Mouse (Mus musculus) heart, embryonic 16.5 days (tissue): ENCODE data around the gene Stoml1. TPM values are rescaled to one million over a fixed set of nuclear protein-coding genes. Genes with fewer than 3 reads are reported as not detected.

Experiments used
- ATAC-seq: fragments of 200-750 bp; cut with Nextera tagmentation; replicated peaks from 2 replicates; pipeline ENCODE4 v1.8.0; 2017; ENCODE audit warnings: moderate number of reproducible peaks; ENCODE audit not compliant: insufficient read depth, low FRiP score; ENCODE audit errors: extremely low read depth
- H3K27ac ChIP-seq: fragments of 300-500 bp; sonication (generic); 2 replicates; pipeline ENCODE4 v1.5.1; 2014; ENCODE audit warnings: mild to moderate bottlenecking, low read length, control low read depth, moderate library complexity
- H3K27me3 ChIP-seq: fragments of 300-500 bp; sonication (generic); 2 replicates; pipeline ENCODE4 v1.6.1; 2014; ENCODE audit warnings: low read length, mixed read lengths; ENCODE audit not compliant: control insufficient read depth, insufficient read depth
- H3K36me3 ChIP-seq: fragments of 300-500 bp; sonication (generic); 2 replicates; pipeline ENCODE4 v1.6.1; 2014; ENCODE audit not compliant: control insufficient read depth, insufficient read depth
- H3K4me1 ChIP-seq: fragments of 300-500 bp; sonication (generic); 2 replicates; pipeline ENCODE4 v1.6.1; 2014; ENCODE audit warnings: low read length, mixed read lengths; ENCODE audit not compliant: control insufficient read depth, insufficient read depth
- H3K4me2 ChIP-seq: fragments of 300-500 bp; sonication (generic); 2 replicates; pipeline ENCODE4 v1.6.1; 2014; ENCODE audit warnings: low read depth, mild to moderate bottlenecking, control low read depth, low read length
- H3K4me3 ChIP-seq: fragments of 300-500 bp; sonication (generic); 2 replicates; pipeline ENCODE4 v1.5.1; 2014; ENCODE audit warnings: mild to moderate bottlenecking, control low read depth, low read length
- H3K9ac ChIP-seq: fragments of 300-500 bp; sonication (generic); 2 replicates; pipeline ENCODE4 v1.6.1; 2014; ENCODE audit warnings: low read length, control low read depth
- H3K9me3 ChIP-seq: fragments of 300-500 bp; sonication (generic); replicated peaks from 2 replicates; pipeline ENCODE4 v1.6.1; 2016; ENCODE audit warnings: low read length; ENCODE audit not compliant: control insufficient read depth
- WGBS: fragments of 180-500 bp; shearing (Covaris S2); extraction: QIAGEN DNeasy Blood & Tissue Kit; methylation state at CpG from one replicate; pipeline ENCODE4 v1.1.7; 2014; 5-methylcytosine and 5-hydroxymethylcytosine counted together
- polyA plus RNA-seq: library from polyadenylated mRNA; unstranded; fragments of >200 nt; fragmentation: Nextera tagmentation; extraction: Ambion mirVana; gene quantifications from 2 replicates; pipeline ENCODE4 v1.2.1, GENCODE M21; 2015

Stoml1 gene
- polyA plus RNA-seq, 1 experiment from 2014 or later = 28.2 TPM

DNA sequence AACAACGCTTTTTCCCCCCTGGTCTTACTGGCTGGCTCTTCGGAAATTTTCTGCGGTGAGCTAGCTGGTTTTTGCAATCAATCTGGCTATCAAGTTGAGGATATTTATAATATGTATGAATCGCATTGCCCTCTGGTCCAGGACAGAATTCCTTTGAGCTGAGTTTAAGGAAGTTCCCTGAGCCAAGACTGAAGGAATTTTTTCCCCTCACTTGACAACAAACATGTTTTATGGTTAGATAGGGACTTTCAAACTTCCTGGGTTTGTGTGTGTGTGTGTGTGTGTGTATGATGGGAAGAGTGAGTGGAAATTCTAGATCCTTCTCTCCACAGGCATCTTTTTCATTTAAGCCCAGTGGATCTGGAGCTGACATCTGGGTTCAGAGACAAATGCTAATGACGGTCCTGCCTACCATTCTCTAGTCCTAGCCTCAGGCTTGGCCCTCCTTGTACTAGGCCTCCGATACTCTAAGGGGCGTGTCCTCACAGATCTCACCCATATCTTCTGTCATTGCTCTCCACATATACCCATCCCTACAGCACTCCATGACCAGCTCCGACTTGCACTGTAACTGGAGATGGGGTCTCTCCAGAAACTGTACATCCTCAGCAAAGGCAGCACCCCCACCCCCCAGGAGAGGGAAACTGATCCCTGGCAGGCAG lies 38.3 kb upstream of the Stoml1 start:
- H3K9me3 ChIP-seq = no peaks in the 10 kb centered on the region
- ATAC-seq = 0 out of 2 replicates have a peak, but pooled peaks have one; percentile 30
- H3K9ac ChIP-seq = no peak overlapping the region
- H3K36me3 ChIP-seq = peaks cover 1% of the 10 kb centered on the region; the same call in 1 of the 2 replicates
- H3K4me2 ChIP-seq = no peak overlapping the region
- peaks cover 13% of the 10 kb centered on the region for H3K4me1 ChIP-seq
- peak overlapping the region; percentile 24; the same call in 1 of the 2 replicates for H3K27ac ChIP-seq
- H3K27me3 ChIP-seq = no peaks in the 10 kb centered on the region
- 41% methylated on average over 8 of the region's 8 CpGs for WGBS
- no peak overlapping the region for H3K4me3 ChIP-seq

DNA sequence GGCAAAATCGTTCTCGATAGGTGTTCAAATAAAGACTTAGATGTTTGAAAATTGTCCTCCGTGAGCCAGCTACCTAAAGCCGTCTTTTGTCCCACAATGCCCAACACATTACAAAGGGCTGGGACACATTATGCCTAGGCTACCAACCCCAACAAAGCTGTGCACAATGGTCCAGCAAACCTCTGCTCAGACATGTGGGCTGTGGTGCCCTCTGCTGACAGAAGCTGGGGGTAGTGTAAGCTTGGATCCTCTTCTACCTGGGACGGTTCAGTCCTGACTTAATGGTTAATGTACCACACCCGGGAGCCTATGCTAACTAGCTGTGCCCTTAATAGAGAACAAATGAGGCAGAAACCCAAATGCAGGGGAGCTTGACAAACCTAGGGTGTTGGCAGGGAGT lies 36.6 kb upstream of the Stoml1 start:
- Histone ChIP-seq H3K9ac (no peak overlapping the region), H3K4me2 (no peak overlapping the region), H3K27me3 (no peaks in the 10 kb centered on the region), H3K4me3 (no peak overlapping the region), H3K9me3 (no peaks in the 10 kb centered on the region), H3K27ac (no peak overlapping the region), H3K36me3 (peaks cover 7% of the 10 kb centered on the region; the same call in 1 of the 2 replicates), H3K4me1 (0 out of 2 replicates have a peak, but pooled peaks cover 3% of the 10 kb centered on the region)
- WGBS = 54% methylated on average over 6 of the region's 6 CpGs
- no peak for ATAC-seq

DNA sequence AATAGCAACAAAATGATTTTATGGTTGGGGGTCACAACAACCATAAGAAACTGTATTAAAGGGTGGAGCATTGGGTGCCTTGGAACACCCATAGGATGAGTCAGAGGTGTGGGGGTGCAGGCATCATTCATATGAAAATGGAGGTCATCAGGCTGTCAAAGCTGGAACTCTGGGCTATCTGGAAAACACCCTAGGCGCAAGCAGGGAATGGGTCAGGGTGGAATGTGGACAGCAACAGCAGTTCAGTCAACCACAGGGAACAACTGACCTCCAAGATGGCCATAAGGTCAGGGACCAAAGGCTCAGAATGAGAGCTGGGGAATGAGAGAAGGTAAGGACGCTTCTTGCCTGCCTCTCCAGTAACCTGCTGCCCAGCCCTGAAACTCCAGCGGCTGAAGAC lies 34.4 kb upstream of the Stoml1 start:
- 88% methylated on average over 3 of the region's 3 CpGs for WGBS
- no peaks in the 10 kb centered on the region for H3K27me3 ChIP-seq

DNA sequence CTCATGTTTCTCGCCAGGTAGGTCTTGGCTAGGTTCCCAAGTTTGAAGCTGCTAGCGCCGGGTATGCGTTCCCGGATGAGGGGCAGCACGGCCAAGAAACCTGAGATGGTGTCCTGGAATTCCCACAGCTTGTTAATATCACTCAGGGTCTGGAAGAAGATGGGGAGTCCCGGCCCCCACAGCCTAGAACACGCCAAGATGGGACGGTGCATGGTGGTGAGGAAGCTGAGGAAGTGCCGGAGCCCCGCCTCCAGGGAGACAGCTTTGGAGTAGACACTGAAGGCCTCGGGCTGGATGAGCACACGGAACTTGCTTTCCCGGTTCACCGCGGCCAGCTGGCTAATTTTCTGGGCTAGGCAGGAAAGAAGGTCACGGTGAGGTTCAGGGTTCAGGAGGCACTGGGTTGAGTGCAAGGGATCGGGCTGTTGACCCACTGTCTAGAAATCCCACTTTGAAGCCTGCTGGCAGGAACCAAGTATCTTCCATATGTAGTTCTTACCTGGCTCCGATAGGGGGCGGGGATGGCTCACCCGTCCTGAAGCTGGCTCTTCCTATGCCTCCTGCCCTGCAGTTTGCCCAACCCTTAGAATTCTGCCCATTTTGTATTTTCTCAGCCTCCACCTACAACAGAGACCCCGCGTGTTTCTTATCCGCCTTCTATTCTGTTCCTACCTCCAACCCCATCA lies 32.6 kb upstream of the Stoml1 start:
- 69% methylated on average over 24 of the region's 24 CpGs for WGBS
- ATAC-seq = no peak; the same call in 1 of the 2 replicates
- H3K36me3 ChIP-seq = peaks cover 28% of the 10 kb centered on the region; the same call in 1 of the 2 replicates

More for the DNA sequence above, 34.4 kb upstream of the Stoml1 start:
- Histone ChIP-seq H3K4me2 (no peak overlapping the region), H3K9me3 (no peaks in the 10 kb centered on the region), H3K4me1 (0 out of 2 replicates have a peak, but pooled peaks cover under 1% of the 10 kb centered on the region), H3K36me3 (peaks cover 21% of the 10 kb centered on the region; the same call in 1 of the 2 replicates), H3K4me3 (no peak overlapping the region), H3K9ac (no peak overlapping the region), H3K27ac (no peak overlapping the region)
- ATAC-seq = no peak

DNA sequence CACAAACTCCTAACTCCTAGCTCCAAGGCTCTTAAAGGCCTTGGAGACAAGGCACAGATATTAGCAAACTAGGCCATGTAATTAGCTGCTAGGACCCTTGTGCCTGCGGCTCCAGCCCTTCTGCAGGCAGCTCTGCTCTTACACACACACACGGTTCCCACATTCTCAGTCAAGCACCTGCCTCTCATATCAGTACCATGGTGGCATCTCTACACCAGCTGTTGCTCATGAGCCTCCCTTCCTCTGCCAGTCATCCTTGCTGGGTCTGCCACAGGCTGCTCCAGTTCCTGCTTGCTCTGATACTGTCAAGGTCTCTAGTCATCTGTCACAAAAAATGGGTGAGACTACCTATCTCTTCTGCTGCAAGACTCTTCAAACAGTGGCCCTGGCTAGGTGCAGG lies 28.6 kb upstream of the Stoml1 start:
- H3K4me1 ChIP-seq = peaks cover 2% of the 10 kb centered on the region; the same call in 1 of the 2 replicates
- no peak overlapping the region for H3K27ac ChIP-seq
- WGBS = 88% methylated on average over 2 of the region's 2 CpGs
- ATAC-seq = no peak
- no peaks in the 10 kb centered on the region for H3K27me3 ChIP-seq
- H3K9me3 ChIP-seq = no peaks in the 10 kb centered on the region
- H3K4me2 ChIP-seq = no peak overlapping the region
- no peak overlapping the region for H3K9ac ChIP-seq
- no peak overlapping the region for H3K4me3 ChIP-seq
- H3K36me3 ChIP-seq = peaks cover 43% of the 10 kb centered on the region

More for the DNA sequence above, 32.6 kb upstream of the Stoml1 start:
- Histone ChIP-seq H3K4me1 (no peaks in the 10 kb centered on the region), H3K9ac (no peak overlapping the region), H3K9me3 (no peaks in the 10 kb centered on the region), H3K27ac (no peak overlapping the region), H3K27me3 (no peaks in the 10 kb centered on the region), H3K4me2 (no peak overlapping the region), H3K4me3 (no peak overlapping the region)

DNA sequence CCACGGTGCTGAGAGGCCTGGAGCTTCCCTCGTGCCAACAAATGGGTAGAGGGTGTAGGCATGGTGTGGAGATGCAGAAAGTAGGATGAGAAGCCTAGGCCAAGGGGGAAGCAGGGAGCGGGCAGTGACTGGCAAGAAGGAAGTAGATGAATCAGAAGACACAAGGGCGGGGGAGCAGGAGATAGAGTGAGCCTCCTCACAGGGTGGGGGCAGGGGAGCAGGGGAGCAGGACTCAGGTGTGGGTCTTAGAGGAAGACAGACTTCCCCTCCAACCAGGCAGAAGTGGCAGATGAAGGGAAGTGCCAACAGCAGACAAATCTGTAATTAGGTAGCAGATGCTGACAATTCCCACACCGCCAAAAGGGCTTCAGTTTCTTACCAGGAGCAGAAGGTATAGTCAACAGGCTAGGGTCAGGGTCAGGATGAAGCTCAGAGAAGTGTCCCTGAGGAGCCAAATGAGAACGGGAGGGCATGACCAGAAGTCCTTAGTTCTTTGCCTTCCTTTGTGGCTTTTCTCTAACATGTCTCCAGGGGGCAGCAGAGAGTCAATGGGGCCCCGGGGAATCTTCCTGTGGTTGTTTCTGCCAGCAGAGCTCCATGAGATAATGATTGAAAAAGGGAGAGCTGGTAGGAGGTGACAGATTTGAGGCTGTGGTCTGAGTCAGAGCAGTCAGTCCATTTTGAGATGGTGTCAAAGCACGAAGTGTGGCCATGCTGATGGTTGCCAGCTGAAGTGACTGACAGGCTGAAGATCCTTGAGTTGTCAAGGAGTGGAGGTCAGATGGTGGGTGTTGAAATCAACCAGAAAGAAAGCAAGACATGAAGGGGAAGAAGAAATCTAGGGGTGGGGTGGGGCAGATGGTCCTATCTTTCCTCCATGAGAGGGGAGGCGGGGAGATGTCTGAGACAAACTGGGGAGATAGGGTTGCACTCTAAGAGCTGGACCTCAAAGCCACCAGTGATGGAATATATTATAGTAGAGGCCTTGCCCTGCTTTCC lies 26.8 kb upstream of the Stoml1 start:
- 54% methylated on average over 9 of the region's 9 CpGs for WGBS
- Histone ChIP-seq H3K36me3 (peaks cover 46% of the 10 kb centered on the region), H3K4me1 (peaks cover 2% of the 10 kb centered on the region; the same call in 1 of the 2 replicates), H3K27ac (no peak overlapping the region), H3K9ac (no peak overlapping the region; the same call in 1 of the 2 replicates), H3K4me2 (no peak overlapping the region), H3K9me3 (no peaks in the 10 kb centered on the region), H3K4me3 (no peak overlapping the region), H3K27me3 (no peaks in the 10 kb centered on the region)
- ATAC-seq = no peak

DNA sequence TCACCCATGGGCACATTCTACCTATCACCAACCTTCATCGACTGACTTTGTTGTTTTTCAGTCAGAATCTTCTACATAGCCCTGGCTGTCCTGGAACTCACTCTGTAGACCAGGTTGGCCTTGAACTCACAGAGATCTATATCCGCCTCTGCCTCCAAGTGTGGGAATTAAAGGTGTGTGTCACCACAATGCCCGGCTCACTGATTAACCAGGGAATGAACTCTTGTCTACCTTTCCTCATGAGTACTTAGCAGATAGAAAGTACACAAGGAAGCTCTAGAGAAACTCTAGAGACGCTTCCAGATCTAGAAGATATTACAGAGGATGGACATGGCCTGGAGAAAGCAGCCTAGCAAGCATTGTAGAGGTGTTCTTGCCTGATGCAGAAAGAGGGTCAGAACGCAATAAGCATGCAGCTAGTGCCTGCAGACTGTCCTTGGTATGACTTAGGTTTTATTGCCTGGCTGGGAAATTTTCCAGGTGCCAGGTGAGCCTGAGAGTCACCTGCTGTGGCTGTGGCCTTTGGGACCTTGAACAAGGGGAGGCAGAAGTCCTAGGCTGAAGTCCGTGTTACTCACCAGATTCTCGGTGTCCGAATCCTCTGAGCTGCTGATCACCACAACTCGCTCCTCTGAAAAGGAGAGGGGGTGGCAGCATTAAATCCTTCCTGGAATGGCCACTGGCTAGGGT lies 24.0 kb upstream of the Stoml1 start:
- 95% methylated on average over 9 of the region's 9 CpGs for WGBS
- Histone ChIP-seq H3K4me1 (peaks cover 11% of the 10 kb centered on the region), H3K9ac (no peak overlapping the region), H3K36me3 (peaks cover 38% of the 10 kb centered on the region), H3K27me3 (no peaks in the 10 kb centered on the region), H3K4me2 (no peak overlapping the region), H3K4me3 (no peak overlapping the region), H3K27ac (no peak overlapping the region), H3K9me3 (no peaks in the 10 kb centered on the region)
- ATAC-seq = no peak

DNA sequence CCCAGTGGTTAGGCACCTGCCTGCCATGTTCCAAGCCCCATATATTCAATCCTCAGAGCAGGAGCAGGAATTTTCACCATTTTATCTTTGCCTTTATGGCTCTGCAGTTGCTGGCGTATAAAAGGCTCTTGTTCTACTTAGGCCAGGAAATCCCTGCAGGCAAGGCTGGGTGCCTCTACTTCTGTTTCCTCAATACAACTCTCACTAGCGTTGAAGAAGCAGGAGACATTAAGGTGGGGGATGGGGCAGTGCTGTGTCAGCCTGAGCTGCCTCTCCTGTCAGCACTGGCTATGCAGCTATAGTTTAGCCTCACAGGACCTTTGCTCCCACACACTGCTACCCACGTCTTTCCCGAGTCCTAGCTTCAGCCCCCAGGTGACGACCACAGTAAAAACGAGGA lies 21.2 kb upstream of the Stoml1 start:
- 53% methylated on average over 6 of the region's 6 CpGs for WGBS

More for the DNA sequence above, 21.2 kb upstream of the Stoml1 start:
- H3K36me3 ChIP-seq = peaks cover 40% of the 10 kb centered on the region
- peaks cover 9% of the 10 kb centered on the region for H3K4me1 ChIP-seq
- ATAC-seq = no peak
- no peak overlapping the region for H3K4me3 ChIP-seq
- no peak overlapping the region for H3K9ac ChIP-seq
- no peak overlapping the region for H3K4me2 ChIP-seq
- no peaks in the 10 kb centered on the region for H3K9me3 ChIP-seq
- peak overlapping the region; percentile 40 for H3K27ac ChIP-seq
- H3K27me3 ChIP-seq = no peaks in the 10 kb centered on the region
